Mouse (Mus musculus) hindbrain, embryonic 11.5 days (tissue): ENCODE measurements at regions not wholly inside any gene's neighbourhood (a gene's known extent, or its start where the extent isn't known, plus 50 kb on each side); places are given as distances from the start of the nearest gene placed in this dataset.
"Not testable (repeated sequence)": the region's sequence is repeated elsewhere in the genome, so short reads cannot be mapped to it uniquely, and the experiment has no call there.

Source experiments
- ATAC-seq: fragments of 200-750 bp; cut with Nextera tagmentation; 2 replicates; pipeline ENCODE4 v1.8.0; 2017; ENCODE audit warnings: mild to moderate bottlenecking, moderate TSS enrichment, moderate library complexity; ENCODE audit not compliant: low FRiP score
- DNase-seq: peaks from one replicate; pipeline ENCODE4 v3.0.0-alpha.2; 2015; ENCODE audit warnings: low spot score
- H3K27ac ChIP-seq: fragments of 300-500 bp; sonication (generic); 2 replicates; pipeline ENCODE4 v1.5.1; 2014; ENCODE audit warnings: mild to moderate bottlenecking, low read depth, low read length
- H3K27me3 ChIP-seq: fragments of 300-500 bp; sonication (generic); 2 replicates; pipeline ENCODE4 v1.6.1; 2014; ENCODE audit warnings: mild to moderate bottlenecking, low read length, moderate library complexity, mixed read lengths; ENCODE audit not compliant: control insufficient read depth, insufficient read depth
- H3K36me3 ChIP-seq: fragments of 300-500 bp; sonication (generic); 2 replicates; pipeline ENCODE4 v1.6.1; 2014; ENCODE audit warnings: mild to moderate bottlenecking, low read length, moderate library complexity, mixed read lengths; ENCODE audit not compliant: control insufficient read depth, insufficient read depth
- H3K4me1 ChIP-seq: fragments of 300-500 bp; sonication (generic); replicated peaks from 2 replicates; pipeline ENCODE4 v1.6.1; 2014; ENCODE audit warnings: low read length, mixed read lengths; ENCODE audit not compliant: control insufficient read depth, insufficient read depth
- H3K4me2 ChIP-seq: fragments of 300-500 bp; sonication (generic); replicated peaks from 2 replicates; pipeline ENCODE4 v1.6.1; 2014; ENCODE audit warnings: mild to moderate bottlenecking, low read depth, low read length
- H3K4me3 ChIP-seq: fragments of 300-500 bp; sonication (generic); 2 replicates; pipeline ENCODE4 v1.5.1; 2014; ENCODE audit warnings: low read depth, low read length
- H3K9ac ChIP-seq: fragments of 300-500 bp; sonication (generic); 2 replicates; pipeline ENCODE4 v1.6.1; 2014; ENCODE audit warnings: low read depth, low read length
- H3K9me3 ChIP-seq: fragments of 300-500 bp; sonication (generic); 2 replicates; pipeline ENCODE4 v1.6.1; 2016; ENCODE audit warnings: low read length; ENCODE audit not compliant: control insufficient read depth
- WGBS: fragments of 180-500 bp; shearing (Covaris S2); extraction: QIAGEN DNeasy Blood & Tissue Kit; methylation state at CpG from one replicate; pipeline ENCODE4 v1.1.7; 2014; 5-methylcytosine and 5-hydroxymethylcytosine counted together

DNA sequence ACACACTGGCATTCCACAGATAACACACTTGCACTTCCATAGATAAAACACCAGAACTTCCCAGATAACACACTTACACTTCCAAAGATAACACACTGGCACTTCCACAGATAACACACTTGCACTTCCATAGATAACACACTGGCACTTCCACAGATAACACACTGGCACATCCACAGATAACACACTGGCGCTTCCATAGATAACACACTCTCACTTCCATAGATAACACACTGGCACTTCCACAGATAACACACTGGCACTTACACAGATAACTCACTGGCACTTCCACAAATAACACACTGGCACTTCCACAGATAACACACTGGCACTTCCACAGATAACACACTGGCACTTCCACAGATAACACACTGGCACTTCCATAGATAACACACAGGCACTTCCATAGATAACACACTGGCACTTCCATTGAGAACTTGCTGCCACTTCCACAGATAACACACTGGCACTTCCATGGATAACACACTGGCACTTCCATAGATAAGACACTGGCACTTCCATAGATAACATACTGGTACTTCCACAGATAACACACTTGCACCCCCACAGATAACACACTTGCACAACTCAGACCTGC, 170.0 kb upstream of the Afdn start:
- not testable (repeated sequence) for H3K27ac ChIP-seq, H3K4me3 ChIP-seq, H3K9ac ChIP-seq, H3K4me2 ChIP-seq, H3K27me3 ChIP-seq, H3K9me3 ChIP-seq, H3K4me1 ChIP-seq, ATAC-seq, H3K36me3 ChIP-seq, DNase-seq
- WGBS: 77% methylated on average over 1 of the region's 1 CpGs
